Comparison of ENCODE assay signal across 9 mouse cellular contexts in genomic region chr9:94727457-94727856, GRCm38 (mm10). TPM values are rescaled to one million over a fixed set of nuclear protein-coding genes. Genes with fewer than 3 reads are reported as not detected.
DNase-seq lines count a peak whose midpoint lies in the region; ATAC-seq and TF ChIP-seq lines count a peak whose summit lies in the region.
"Had no signal": no experiment of that assay in that cellular context is flagged by ENCODE, and none has a peak within 500 bp of the region (broad histone marks: within the 10 kb centered on the region; RNA-seq: fewer than 3 reads in every experiment).

No protein-coding gene starts in this region.

- intact Hi-C loops in left cerebral cortex, postnatal 4 days (cut with DNase I) = no loop called here

- H3K9me3 ChIP-seq in hindbrain, embryonic 13.5 days = no peaks in the 10 kb centered on the region

- no peak overlapping the region for H3K4me3 ChIP-seq in liver, adult 2 months (ENCODE audit: insufficient read depth, low read depth, low read length)
- no peak overlapping the region for H3K4me3 ChIP-seq in cerebellum, adult 2 months (replicated peaks; ENCODE audit: insufficient read depth, low read depth, low read length)
- H3K4me3 ChIP-seq in hindbrain, embryonic 13.5 days = no peak overlapping the region
- H3K4me3 ChIP-seq: myocyte had no signal

- peak; percentile 20 for DNase-seq in adrenal gland, postnatal 10 days
- no peak for DNase-seq in adrenal gland, adult 18-20 months (ENCODE audit: low spot score in 2 of 2)
- DNase-seq in liver, adult 2 months (ENCODE audit: extremely low read depth, low read depth, low spot score) = peak; percentile 7
- DNase-seq in liver = no peak
- DNase-seq in cerebellum, adult 2 months = peak; percentile 33 to 56
- DNase-seq in thymus, postnatal 0 days (ENCODE audit: low spot score) = peak; percentile 61
- DNase-seq in left cerebral cortex, postnatal 4 days = no peak

- no peak overlapping the region for H3K27ac ChIP-seq in liver, adult 2 months (replicated peaks; ENCODE audit: insufficient read depth, low read depth, low read length)
- no peak overlapping the region for H3K27ac ChIP-seq in cerebellum, adult 2 months (ENCODE audit: insufficient read depth, low read length)
- H3K27ac ChIP-seq in hindbrain, embryonic 13.5 days = no peak overlapping the region

- no peaks in the 10 kb centered on the region for H3K27me3 ChIP-seq in liver, adult 2 months (ENCODE audit: control insufficient read depth, insufficient read depth, low read length)
- no peaks in the 10 kb centered on the region for H3K27me3 ChIP-seq in cerebellum, adult 2 months (ENCODE audit: control insufficient read depth, insufficient read depth, low read length)
- H3K27me3 ChIP-seq in hindbrain, embryonic 13.5 days = no peaks in the 10 kb centered on the region

- peak; percentile 61 for TF ChIP-seq CTCF in liver, adult 2 months (IDR thresholded peaks at IDR 0.05; ENCODE audit: low read depth, low read length)
- TF ChIP-seq CTCF in cerebellum, adult 2 months (IDR thresholded peaks at IDR 0.05; ENCODE audit: borderline replicate concordance, insufficient read depth, low read depth, low read length) = peak; percentile 70; the same call in 1 of the 2 replicates

- no peak overlapping the region for H3K4me2 ChIP-seq in hindbrain, embryonic 13.5 days

- no peaks in the 10 kb centered on the region for H3K36me3 ChIP-seq in liver, adult 2 months (ENCODE audit: control insufficient read depth, insufficient read depth, low read length)
- no peaks in the 10 kb centered on the region for H3K36me3 ChIP-seq in hindbrain, embryonic 13.5 days

- 0 out of 2 replicates have a peak, but pooled peaks have one; percentile 36 for ATAC-seq in hindbrain, embryonic 13.5 days (ENCODE audit: low FRiP score)

- H3K79me2 ChIP-seq in liver, adult 2 months (ENCODE audit: control insufficient read depth, insufficient read depth, low read length) = no peaks in the 10 kb centered on the region

- no peak overlapping the region for H3K9ac ChIP-seq in liver, adult 2 months (ENCODE audit: low read depth, low read length)
- H3K9ac ChIP-seq in hindbrain, embryonic 13.5 days = no peak overlapping the region

- no peak for TF ChIP-seq POLR2A in liver, adult 2 months (IDR thresholded peaks at IDR 0.05; ENCODE audit: extremely low read depth, insufficient read depth, low read length)
- no peak for TF ChIP-seq POLR2A in cerebellum, adult 2 months (IDR thresholded peaks at IDR 0.05; ENCODE audit: borderline replicate concordance, insufficient read depth, low read length)

- no peaks in the 10 kb centered on the region for H3K4me1 ChIP-seq in liver, adult 2 months (ENCODE audit: control insufficient read depth, insufficient read depth, low read length)
- H3K4me1 ChIP-seq in cerebellum, adult 2 months (ENCODE audit: control insufficient read depth, insufficient read depth, low read length) = no peaks in the 10 kb centered on the region; the same call in 1 of the 2 replicates
- H3K4me1 ChIP-seq in hindbrain, embryonic 13.5 days (replicated peaks) = peaks cover 12% of the 10 kb centered on the region; the same call in 1 of the 2 replicates

- WGBS in liver, adult 2 months = 29% methylated on average over 5 of the region's 5 CpGs
- WGBS in cerebellum, adult 2 months = 30% methylated on average over 5 of the region's 5 CpGs
- 32% methylated on average over 5 of the region's 5 CpGs for WGBS in hindbrain, embryonic 13.5 days

RNA-seq across cellular contexts. Expression of gene Slc9a9, which starts 57.7 kb away (rescaled TPM):
- total RNA-seq in adrenal gland, postnatal 10 days (2021) = 1 to 10 TPM; 3.2 to 4.3 TPM
- 1 to 10 TPM; 2.4 to 4.1 TPM for total RNA-seq in adrenal gland, adult 18-20 months (2021)
- total RNA-seq in liver, adult 2 months (2014; rRNA removed) = 5.9 and 6.0 TPM in 2 replicates
- polyA plus RNA-seq in liver, adult 2 months (2012; rRNA removed) = 1.1 and 1.7 TPM in 2 replicates
- 8.9 and 9.0 TPM in 2 replicates for polyA plus RNA-seq in cerebellum, adult 2 months (2012; rRNA removed)
- polyA plus RNA-seq in hindbrain, embryonic 13.5 days (2015; fragmentation: Nextera tagmentation; extraction: Ambion mirVana) = 5.6 and 6.0 TPM in 2 replicates
- polyA plus RNA-seq in thymus, postnatal 0 days (2015; fragmentation: Nextera tagmentation; extraction: Ambion mirVana) = 40.5 and 44.5 TPM in 2 replicates
- 10 to 100 TPM; 11.0 to 11.9 TPM for total RNA-seq in left cerebral cortex, postnatal 4 days (2021)

Comparison
In these comparisons a context has a peak if more than half of its experiments do, and no peak if none do; other contexts are left out.
1. DNase-seq: peak in adrenal gland, postnatal 10 days (single experiment), liver, adult 2 months (single experiment), cerebellum, adult 2 months (2 of 2) and thymus, postnatal 0 days (single experiment); none in adrenal gland, adult 18-20 months (0 of 2), liver (single experiment) and left cerebral cortex, postnatal 4 days (single experiment).